Mouse (Mus musculus): ENCODE results near the gene Zbtb24.

DNA sequence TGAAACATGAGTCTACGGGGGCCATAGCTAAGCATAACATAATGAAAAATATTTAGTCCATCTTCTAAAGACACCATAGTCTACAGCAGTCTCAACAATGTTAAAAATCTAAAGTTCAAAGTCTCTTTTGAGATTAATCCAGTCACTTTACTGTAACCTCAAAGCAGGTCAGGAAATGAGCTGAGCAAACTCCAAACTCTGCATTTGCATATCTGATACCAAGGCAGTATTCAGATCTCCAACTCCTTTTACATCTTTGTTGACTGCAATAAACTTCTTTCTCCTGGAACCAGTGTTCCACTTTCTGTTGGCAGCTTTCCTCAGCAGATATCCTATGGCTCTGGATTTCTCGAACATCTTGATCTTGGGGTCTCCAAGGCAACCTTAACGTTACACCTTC is 20.5 kb downstream of the Zbtb24 start:
- TF ChIP-seq EP300 (IDR thresholded peaks at IDR 0.05; ENCODE audit: low read depth) (no peak), CTCF (IDR thresholded peaks at IDR 0.05; ENCODE audit: low read depth) (no peak)
